Mouse (Mus musculus) CD8-positive naive resting alpha-beta T cell, adult 57 days (primary cell): ENCODE measurements around the gene Cds2. TPM values are rescaled to one million over a fixed set of nuclear protein-coding genes. Genes with fewer than 3 reads are reported as not detected.

ENCODE experiments used
- total RNA-seq: library from RNA; stranded (reverse); gene quantifications from one replicate; pipeline ENCODE4 v1.2.4, GENCODE M21; 2023

The Cds2 gene
- total RNA-seq: 70.4 TPM

DNA sequence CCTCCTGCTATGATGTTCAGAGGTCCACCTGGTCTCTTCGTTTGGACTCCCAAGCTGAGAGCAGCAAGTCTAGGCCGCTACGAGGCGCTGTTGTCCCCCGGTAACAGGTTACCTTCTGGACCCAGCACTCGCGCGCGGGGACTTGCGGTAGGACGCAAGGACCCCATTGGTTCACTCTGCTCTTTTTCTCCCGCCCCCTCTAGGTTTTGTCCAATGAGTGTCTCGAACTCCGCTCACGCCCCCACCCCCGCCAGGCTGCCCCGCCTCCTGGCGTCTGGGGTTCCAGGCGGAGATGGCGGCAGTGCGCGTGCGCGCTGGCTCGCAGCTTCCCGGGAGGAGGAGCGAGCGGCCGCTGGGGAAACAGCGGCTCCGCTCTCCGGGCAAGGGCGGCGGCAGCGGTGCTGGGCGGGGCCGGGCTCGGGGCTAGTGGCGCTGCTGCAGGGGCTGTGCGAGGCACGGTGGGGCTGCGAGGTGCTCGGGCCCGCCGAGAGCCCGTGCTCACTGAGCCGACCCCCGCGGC lies at the start of gene Cds2:
Gene Cds2 (plus strand): TSS at position 270 of the 520 bp plus-strand sequence.

GRCm38 (mm10) chr2:132247539-132248313 lies 15.2 kb upstream of the Cds2 start, which contains the start of gene Tmem230:
TSS of gene Tmem230 (minus strand) at chr2:132247807.

DNA sequence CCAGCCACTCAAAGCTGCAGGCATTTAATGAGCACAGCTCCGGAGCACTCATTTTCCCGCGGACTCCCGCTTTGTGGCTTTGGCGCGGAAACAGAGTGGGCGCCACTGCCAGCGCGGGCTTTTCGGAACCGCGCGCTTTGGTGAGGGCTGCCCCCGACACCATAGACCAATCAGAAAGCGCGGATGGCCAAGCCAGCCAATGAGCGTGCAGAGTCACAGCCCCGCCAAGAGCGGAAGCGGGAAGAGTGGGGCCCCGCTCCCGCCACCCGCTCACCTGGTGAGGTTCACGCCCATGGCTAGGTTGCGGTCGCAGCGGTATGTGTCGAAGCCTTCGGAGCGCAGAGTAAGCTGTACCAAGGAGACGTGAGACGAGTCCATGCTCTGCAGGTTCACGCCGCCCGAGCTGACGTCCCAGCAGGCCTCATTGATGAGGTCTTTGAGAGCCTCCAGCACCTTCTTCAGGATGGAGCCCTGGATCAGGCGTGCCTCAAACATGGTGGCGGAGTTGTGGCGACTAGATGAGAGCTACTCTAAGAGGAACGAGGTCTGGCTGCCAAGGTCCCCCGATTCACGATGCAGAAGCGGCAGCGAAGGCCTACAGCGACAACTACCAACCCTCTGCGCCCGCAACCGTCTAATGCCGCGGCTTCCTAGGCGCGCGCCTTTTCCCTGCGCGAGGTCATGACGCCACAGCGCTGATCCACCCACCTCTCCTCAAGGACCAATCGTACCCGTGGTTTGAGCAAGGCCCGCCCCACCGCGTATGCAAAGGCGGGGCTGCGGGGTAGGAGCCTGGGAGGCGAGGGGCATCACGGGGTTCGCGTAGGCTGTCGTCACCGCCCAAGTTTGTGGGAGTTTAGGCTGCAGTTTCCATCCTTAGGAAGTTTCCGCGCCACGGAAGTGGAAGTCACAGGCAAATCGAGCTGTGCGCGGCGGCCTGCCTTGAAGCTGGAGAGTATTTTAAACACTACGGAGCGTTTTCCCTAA lies 10.1 kb upstream of the Cds2 start, which contains the start of gene Pcna:
Gene Pcna (minus strand): TSS at position 773 of the 987 bp plus-strand sequence.

Other genes with a start within 250 kb of the Cds2 start
- gene Rassf2, start 232.9 kb upstream of the Cds2 start, total RNA-seq: 208 TPM
- gene Slc23a2, start 118.0 kb upstream of the Cds2 start, total RNA-seq: 34.2 TPM
- 24.8 TPM for gene Tmem230, start 15.3 kb upstream of the Cds2 start, total RNA-seq
- 232 TPM for gene Pcna, start 9.8 kb upstream of the Cds2 start, total RNA-seq
- not detected for gene Prokr2, start 122.3 kb downstream of the Cds2 start, total RNA-seq